Mouse (Mus musculus): ENCODE results near the gene Fam3b. TPM values are rescaled to one million over a fixed set of nuclear protein-coding genes. Genes with fewer than 3 reads are reported as not detected.

Gene Fam3b
- polyA plus RNA-seq, 1 experiment from 2014 or later: not detected

DNA sequence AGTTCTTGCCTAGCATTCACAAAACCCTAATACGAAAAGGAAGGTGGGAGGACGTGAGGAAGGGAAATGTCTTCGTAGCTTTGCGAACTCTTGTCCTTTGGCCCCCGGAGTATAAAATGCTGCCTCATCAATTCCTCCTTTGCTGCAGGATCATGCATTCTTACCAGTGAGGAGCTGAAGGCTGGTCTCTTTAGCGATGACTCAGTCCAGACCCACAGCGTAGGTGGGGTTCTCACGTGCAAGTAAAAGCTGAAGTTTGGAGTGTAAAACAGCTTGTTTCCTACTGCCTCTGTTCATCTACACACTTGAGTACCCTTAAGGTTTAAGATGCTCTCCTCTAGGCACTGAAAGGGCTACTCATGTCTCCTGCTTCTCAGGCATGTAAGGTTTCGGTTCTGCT lies 72.6 kb downstream of the Fam3b start:
- no peaks in the 10 kb centered on the region for H3K4me1 ChIP-seq (ENCODE audit: control insufficient read depth, insufficient read depth, low read length)
- no peaks in the 10 kb centered on the region for H3K27me3 ChIP-seq (ENCODE audit: control insufficient read depth, insufficient read depth, low read length)
- no peak for ATAC-seq (ENCODE audit: low read depth)
- no peak overlapping the region for H3K4me2 ChIP-seq (ENCODE audit: low read depth, low read length)
- 89% methylated on average over 9 of the region's 9 CpGs for WGBS
- no peak overlapping the region for H3K4me3 ChIP-seq (ENCODE audit: low read depth, low read length)
- H3K9ac ChIP-seq (replicated peaks; ENCODE audit: low read depth, low read length): no peak overlapping the region
- H3K36me3 ChIP-seq (ENCODE audit: control insufficient read depth, insufficient read depth, low read length): no peaks in the 10 kb centered on the region
- H3K27ac ChIP-seq (ENCODE audit: low read depth, low read length): no peak overlapping the region
- H3K9me3 ChIP-seq (ENCODE audit: control insufficient read depth, low read length): no peaks in the 10 kb centered on the region

DNA sequence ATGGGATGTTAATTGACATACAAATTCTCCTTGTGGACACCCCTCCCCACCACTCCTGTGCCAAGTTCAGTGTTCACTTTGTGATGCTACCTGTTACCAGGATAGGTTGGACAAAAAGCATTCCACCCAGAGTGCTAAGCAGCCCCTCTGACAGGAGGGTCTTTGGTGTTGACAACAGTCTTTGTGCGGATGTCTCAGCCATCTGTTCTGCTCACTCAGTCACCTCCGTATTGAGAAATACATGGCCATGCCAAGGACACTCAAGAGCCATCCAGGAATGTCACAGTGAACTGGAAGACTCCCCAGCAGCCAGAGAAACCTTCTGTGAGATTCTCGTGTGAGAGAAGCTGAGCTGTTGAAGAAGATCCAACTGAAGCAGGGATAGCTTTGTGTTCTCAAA lies 76.4 kb downstream of the Fam3b start:
- H3K27ac ChIP-seq (ENCODE audit: low read depth, low read length): no peak overlapping the region
- H3K4me3 ChIP-seq (ENCODE audit: low read depth, low read length): no peak overlapping the region
- no peaks in the 10 kb centered on the region for H3K9me3 ChIP-seq (ENCODE audit: control insufficient read depth, low read length)
- H3K36me3 ChIP-seq (ENCODE audit: control insufficient read depth, insufficient read depth, low read length): no peaks in the 10 kb centered on the region
- no peaks in the 10 kb centered on the region for H3K4me1 ChIP-seq (ENCODE audit: control insufficient read depth, insufficient read depth, low read length)
- no peak overlapping the region for H3K9ac ChIP-seq (replicated peaks; ENCODE audit: low read depth, low read length)
- H3K27me3 ChIP-seq (ENCODE audit: control insufficient read depth, insufficient read depth, low read length): no peaks in the 10 kb centered on the region
- no peak for ATAC-seq (ENCODE audit: low read depth)
- H3K4me2 ChIP-seq (ENCODE audit: low read depth, low read length): no peak overlapping the region
- 83% methylated on average over 3 of the region's 3 CpGs for WGBS

DNA sequence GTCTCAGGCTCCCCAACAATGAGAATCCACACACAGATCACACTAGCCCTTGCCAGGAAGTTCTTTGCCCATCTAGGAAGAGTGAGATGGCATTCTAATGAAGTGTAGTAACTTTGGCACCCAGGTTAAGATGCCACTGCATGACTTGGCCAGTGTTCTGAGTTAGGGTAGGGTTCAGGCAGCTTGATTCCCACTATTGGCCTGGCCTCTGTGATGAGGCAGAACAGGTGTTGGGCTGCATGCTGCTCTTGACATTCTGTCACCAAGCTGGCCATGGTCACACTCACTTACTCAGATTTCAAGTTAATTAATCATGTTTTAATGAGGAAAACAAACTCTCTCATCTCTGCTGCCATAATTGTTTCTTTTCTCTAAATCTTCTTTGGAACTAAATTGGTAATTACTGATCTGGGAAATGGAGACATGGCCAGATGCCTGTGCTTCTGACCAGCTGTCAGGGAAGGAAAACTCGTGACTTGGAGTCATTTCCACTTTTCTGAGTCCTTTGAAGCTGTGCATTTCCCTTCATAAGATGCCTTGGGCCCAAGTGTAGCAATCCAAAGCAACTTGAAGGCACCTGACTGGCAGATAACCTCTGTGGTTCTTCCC lies 77.1 kb downstream of the Fam3b start:
- ATAC-seq (ENCODE audit: low read depth): no peak
- Histone ChIP-seq H3K27me3 (ENCODE audit: control insufficient read depth, insufficient read depth, low read length) (no peaks in the 10 kb centered on the region), H3K36me3 (ENCODE audit: control insufficient read depth, insufficient read depth, low read length) (no peaks in the 10 kb centered on the region), H3K9me3 (ENCODE audit: control insufficient read depth, low read length) (no peaks in the 10 kb centered on the region), H3K4me3 (ENCODE audit: low read depth, low read length) (no peak overlapping the region), H3K9ac (replicated peaks; ENCODE audit: low read depth, low read length) (no peak overlapping the region), H3K27ac (ENCODE audit: low read depth, low read length) (no peak overlapping the region), H3K4me1 (ENCODE audit: control insufficient read depth, insufficient read depth, low read length) (no peaks in the 10 kb centered on the region), H3K4me2 (ENCODE audit: low read depth, low read length) (no peak overlapping the region)
- WGBS: 51% methylated on average over 1 of the region's 1 CpGs

DNA sequence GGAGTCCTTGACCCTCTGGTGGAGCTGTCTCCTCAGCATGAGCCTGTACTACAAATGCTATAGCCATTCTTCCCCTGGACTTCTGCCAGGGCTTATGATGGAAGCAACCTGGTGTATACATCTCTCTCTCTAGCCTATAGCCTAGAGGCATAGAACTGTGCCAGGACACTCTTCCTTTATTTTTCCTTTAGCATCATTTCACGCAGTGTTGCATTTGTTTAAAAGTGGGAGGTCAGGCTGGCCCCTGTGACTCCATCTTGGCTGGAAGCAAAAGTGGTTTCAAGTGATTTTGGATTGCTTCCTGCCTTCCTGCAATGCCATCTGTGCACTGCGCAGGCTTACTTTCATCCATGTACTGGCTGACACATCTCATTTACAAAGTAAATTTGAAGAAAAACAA lies 80.4 kb downstream of the Fam3b start:
- Histone ChIP-seq H3K4me3 (ENCODE audit: low read depth, low read length) (no peak overlapping the region), H3K4me1 (ENCODE audit: control insufficient read depth, insufficient read depth, low read length) (no peaks in the 10 kb centered on the region), H3K27ac (ENCODE audit: low read depth, low read length) (no peak overlapping the region), H3K36me3 (ENCODE audit: control insufficient read depth, insufficient read depth, low read length) (no peaks in the 10 kb centered on the region), H3K4me2 (ENCODE audit: low read depth, low read length) (no peak overlapping the region), H3K27me3 (ENCODE audit: control insufficient read depth, insufficient read depth, low read length) (no peaks in the 10 kb centered on the region), H3K9me3 (ENCODE audit: control insufficient read depth, low read length) (no peaks in the 10 kb centered on the region), H3K9ac (replicated peaks; ENCODE audit: low read depth, low read length) (no peak overlapping the region)
- ATAC-seq (ENCODE audit: low read depth): no peak
- WGBS: 75% methylated on average over 2 of the region's 2 CpGs

DNA sequence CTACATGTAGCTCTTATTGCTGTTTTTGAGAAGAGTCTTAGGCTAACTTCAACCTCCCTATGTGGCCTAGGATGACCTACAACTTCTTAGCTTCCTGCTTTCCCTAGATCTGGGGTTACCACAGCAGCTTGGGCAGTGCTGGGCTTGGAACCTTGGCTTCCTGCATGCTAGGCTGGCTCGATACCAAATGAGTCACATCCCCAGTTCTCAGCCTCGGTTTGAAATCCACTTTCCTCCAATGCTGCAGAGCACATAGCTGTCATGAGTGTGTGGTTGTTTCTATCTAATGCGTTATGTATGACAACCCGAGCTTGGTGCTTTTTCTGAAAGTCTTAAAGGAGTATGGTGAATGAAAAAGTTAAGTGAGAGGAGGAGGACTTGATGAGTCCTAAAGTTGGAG lies 83.3 kb downstream of the Fam3b start:
- H3K27ac ChIP-seq (ENCODE audit: low read depth, low read length): no peak overlapping the region
- 83% methylated on average over 4 of the region's 4 CpGs for WGBS
- H3K4me3 ChIP-seq (ENCODE audit: low read depth, low read length): no peak overlapping the region
- H3K27me3 ChIP-seq (ENCODE audit: control insufficient read depth, insufficient read depth, low read length): no peaks in the 10 kb centered on the region
- H3K36me3 ChIP-seq (ENCODE audit: control insufficient read depth, insufficient read depth, low read length): no peaks in the 10 kb centered on the region
- no peaks in the 10 kb centered on the region for H3K4me1 ChIP-seq (ENCODE audit: control insufficient read depth, insufficient read depth, low read length)
- H3K9me3 ChIP-seq (ENCODE audit: control insufficient read depth, low read length): no peaks in the 10 kb centered on the region
- H3K4me2 ChIP-seq (ENCODE audit: low read depth, low read length): no peak overlapping the region
- H3K9ac ChIP-seq (replicated peaks; ENCODE audit: low read depth, low read length): no peak overlapping the region
- no peak for ATAC-seq (ENCODE audit: low read depth)

DNA sequence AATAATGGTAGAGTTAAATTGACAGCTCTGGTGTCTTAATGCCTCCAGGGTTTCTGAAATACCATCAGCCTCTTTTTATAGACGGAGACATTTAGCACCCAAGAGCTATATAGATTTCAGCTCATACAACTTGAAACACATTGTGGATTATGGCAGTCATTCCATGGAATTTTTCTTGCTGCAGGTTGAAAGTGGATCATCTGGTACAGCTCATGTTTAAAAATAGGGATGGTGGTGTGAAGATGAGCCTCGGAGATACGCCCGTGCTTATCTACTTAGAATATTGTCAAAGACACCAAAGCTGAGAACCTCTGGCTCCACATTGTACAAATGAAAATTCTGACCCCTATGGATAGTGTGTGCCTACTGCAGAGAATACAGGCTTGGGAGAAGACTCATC lies 84.5 kb downstream of the Fam3b start:
- no peak for ATAC-seq (ENCODE audit: low read depth)

DNA sequence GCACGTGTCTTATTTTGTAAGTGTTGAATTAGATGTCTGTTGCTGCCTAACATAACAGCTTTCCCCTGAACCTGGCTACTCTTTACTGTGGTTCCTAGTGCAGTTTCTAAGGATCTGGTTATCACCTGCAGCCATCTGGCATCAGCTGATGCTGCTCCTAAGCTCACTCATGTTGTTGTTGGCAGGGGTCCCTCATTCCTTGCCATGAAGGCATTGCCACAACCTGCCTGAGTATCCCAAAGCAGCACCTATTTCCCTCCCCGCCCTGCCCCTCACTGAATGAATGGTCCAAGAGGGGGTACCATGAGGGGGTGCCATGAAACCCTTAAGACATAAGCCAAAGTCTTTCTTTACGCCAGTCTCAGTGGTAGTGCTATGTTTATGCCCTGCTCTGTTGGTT lies 86.6 kb downstream of the Fam3b start:
- Histone ChIP-seq H3K4me1 (ENCODE audit: control insufficient read depth, insufficient read depth, low read length) (no peaks in the 10 kb centered on the region), H3K27me3 (ENCODE audit: control insufficient read depth, insufficient read depth, low read length) (no peaks in the 10 kb centered on the region), H3K4me3 (ENCODE audit: low read depth, low read length) (no peak overlapping the region), H3K36me3 (ENCODE audit: control insufficient read depth, insufficient read depth, low read length) (no peaks in the 10 kb centered on the region), H3K9me3 (ENCODE audit: control insufficient read depth, low read length) (no peaks in the 10 kb centered on the region), H3K27ac (ENCODE audit: low read depth, low read length) (no peak overlapping the region), H3K9ac (replicated peaks; ENCODE audit: low read depth, low read length) (no peak overlapping the region), H3K4me2 (ENCODE audit: low read depth, low read length) (no peak overlapping the region)
- WGBS: 95% methylated on average over 3 of the region's 3 CpGs
- ATAC-seq (ENCODE audit: low read depth): no peak

More for the DNA sequence above, 84.5 kb downstream of the Fam3b start:
- 95% methylated on average over 4 of the region's 4 CpGs for WGBS
- no peak overlapping the region for H3K4me3 ChIP-seq (ENCODE audit: low read depth, low read length)
- H3K27me3 ChIP-seq (ENCODE audit: control insufficient read depth, insufficient read depth, low read length): no peaks in the 10 kb centered on the region
- H3K4me2 ChIP-seq (ENCODE audit: low read depth, low read length): no peak overlapping the region
- no peaks in the 10 kb centered on the region for H3K36me3 ChIP-seq (ENCODE audit: control insufficient read depth, insufficient read depth, low read length)
- no peak overlapping the region for H3K9ac ChIP-seq (replicated peaks; ENCODE audit: low read depth, low read length)
- H3K9me3 ChIP-seq (ENCODE audit: control insufficient read depth, low read length): no peaks in the 10 kb centered on the region
- H3K27ac ChIP-seq (ENCODE audit: low read depth, low read length): no peak overlapping the region
- H3K4me1 ChIP-seq (ENCODE audit: control insufficient read depth, insufficient read depth, low read length): no peaks in the 10 kb centered on the region

DNA sequence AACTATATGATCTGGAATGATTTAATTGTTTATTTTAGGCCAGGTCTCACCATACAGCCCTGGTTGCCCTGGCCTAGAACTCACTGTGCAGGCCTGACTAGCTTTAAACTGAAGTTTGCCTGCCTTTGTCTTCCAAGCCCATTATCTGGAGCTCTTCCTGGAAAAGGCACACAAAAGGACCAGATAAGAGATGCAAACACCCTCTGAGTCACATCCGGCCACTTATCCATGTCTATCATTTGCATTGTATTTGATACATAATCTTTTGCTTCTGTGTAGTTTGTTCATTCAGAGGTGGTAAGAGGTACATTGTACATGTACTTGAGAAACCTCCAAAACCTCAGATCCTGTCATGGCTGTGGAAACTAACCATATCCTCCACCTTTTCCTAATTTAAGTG lies 91.0 kb downstream of the Fam3b start:
- ATAC-seq (ENCODE audit: low read depth): no peak
- Histone ChIP-seq H3K4me2 (ENCODE audit: low read depth, low read length) (no peak overlapping the region), H3K36me3 (ENCODE audit: control insufficient read depth, insufficient read depth, low read length) (no peaks in the 10 kb centered on the region), H3K27ac (ENCODE audit: low read depth, low read length) (no peak overlapping the region), H3K9me3 (ENCODE audit: control insufficient read depth, low read length) (no peaks in the 10 kb centered on the region), H3K4me1 (ENCODE audit: control insufficient read depth, insufficient read depth, low read length) (no peaks in the 10 kb centered on the region), H3K27me3 (ENCODE audit: control insufficient read depth, insufficient read depth, low read length) (no peaks in the 10 kb centered on the region), H3K9ac (replicated peaks; ENCODE audit: low read depth, low read length) (no peak overlapping the region), H3K4me3 (ENCODE audit: low read depth, low read length) (no peak overlapping the region)
- WGBS: 83% methylated on average over 1 of the region's 1 CpGs

DNA sequence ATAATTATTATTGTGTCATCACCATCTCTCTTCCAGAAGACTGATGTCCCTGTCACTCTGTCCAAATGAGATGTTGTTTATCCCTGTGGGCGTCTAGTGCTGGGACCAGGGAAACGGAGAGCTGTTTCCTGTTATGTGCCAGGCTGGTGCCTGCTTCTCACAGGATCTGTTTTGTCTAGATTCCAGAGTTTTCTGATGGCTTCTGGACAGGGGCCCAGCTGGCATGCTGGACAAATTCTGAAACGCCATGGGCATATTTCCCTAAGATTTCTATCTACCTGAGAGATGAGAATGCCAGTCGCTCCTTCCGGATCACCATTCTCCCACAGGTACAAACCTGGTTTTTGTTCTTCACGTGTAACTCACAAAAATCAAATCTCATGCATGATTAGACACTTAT lies 92.9 kb downstream of the Fam3b start:
- no peaks in the 10 kb centered on the region for H3K4me1 ChIP-seq (ENCODE audit: control insufficient read depth, insufficient read depth, low read length)
- H3K27ac ChIP-seq (ENCODE audit: low read depth, low read length): no peak overlapping the region
- no peaks in the 10 kb centered on the region for H3K9me3 ChIP-seq (ENCODE audit: control insufficient read depth, low read length)
- H3K36me3 ChIP-seq (ENCODE audit: control insufficient read depth, insufficient read depth, low read length): no peaks in the 10 kb centered on the region
- no peak overlapping the region for H3K4me2 ChIP-seq (ENCODE audit: low read depth, low read length)
- no peak overlapping the region for H3K4me3 ChIP-seq (ENCODE audit: low read depth, low read length)
- no peak overlapping the region for H3K9ac ChIP-seq (replicated peaks; ENCODE audit: low read depth, low read length)
- ATAC-seq (ENCODE audit: low read depth): no peak
- H3K27me3 ChIP-seq (ENCODE audit: control insufficient read depth, insufficient read depth, low read length): no peaks in the 10 kb centered on the region
- WGBS: 88% methylated on average over 6 of the region's 6 CpGs
